Mouse (Mus musculus) heart, embryonic 11.5 days (tissue): ENCODE data around the gene Fyn. TPM values are rescaled to one million over a fixed set of nuclear protein-coding genes. Genes with fewer than 3 reads are reported as not detected.

Experiments used
- ATAC-seq: fragments of 200-750 bp; cut with Nextera tagmentation; replicated peaks from 2 replicates; pipeline ENCODE4 v1.8.0; 2017; ENCODE audit warnings: moderate library complexity; ENCODE audit not compliant: insufficient number of reproducible peaks, low FRiP score, low TSS enrichment
- H3K27ac ChIP-seq: fragments of 300-500 bp; sonication (generic); 2 replicates; pipeline ENCODE4 v1.5.1; 2014; ENCODE audit warnings: mild to moderate bottlenecking, low read depth, low read length
- H3K27me3 ChIP-seq: fragments of 300-500 bp; sonication (generic); 2 replicates; pipeline ENCODE4 v1.6.1; 2014; ENCODE audit warnings: mild to moderate bottlenecking, low read length, mixed read lengths; ENCODE audit not compliant: control insufficient read depth, insufficient read depth
- H3K36me3 ChIP-seq: fragments of 300-500 bp; sonication (generic); 2 replicates; pipeline ENCODE4 v1.6.1; 2014; ENCODE audit warnings: mild to moderate bottlenecking, low read length, moderate library complexity, mixed read lengths; ENCODE audit not compliant: control insufficient read depth, insufficient read depth
- H3K4me1 ChIP-seq: fragments of 300-500 bp; sonication (generic); 2 replicates; pipeline ENCODE4 v1.6.1; 2014; ENCODE audit warnings: low read length; ENCODE audit not compliant: control insufficient read depth, insufficient read depth
- H3K4me2 ChIP-seq: fragments of 300-500 bp; sonication (generic); 2 replicates; pipeline ENCODE4 v1.6.1; 2014; ENCODE audit warnings: mild to moderate bottlenecking, moderate library complexity
- H3K4me3 ChIP-seq: fragments of 300-500 bp; sonication (generic); 2 replicates; pipeline ENCODE4 v1.5.1; 2014; ENCODE audit warnings: low read depth, low read length
- H3K9ac ChIP-seq: fragments of 300-500 bp; sonication (generic); 2 replicates; pipeline ENCODE4 v1.6.1; 2014; ENCODE audit warnings: mild to moderate bottlenecking, low read depth, low read length, moderate library complexity
- H3K9me3 ChIP-seq: fragments of 300-500 bp; sonication (generic); replicated peaks from 2 replicates; pipeline ENCODE4 v1.6.1; 2016; ENCODE audit warnings: low read length; ENCODE audit not compliant: control insufficient read depth
- WGBS: fragments of 180-500 bp; shearing (Covaris S2); extraction: QIAGEN DNeasy Blood & Tissue Kit; methylation state at CpG from one replicate; pipeline ENCODE4 v1.1.7; 2014; ENCODE audit not compliant: insufficient replicate concordance; 5-methylcytosine and 5-hydroxymethylcytosine counted together
- polyA plus RNA-seq: library from polyadenylated mRNA; unstranded; fragments of >200 nt; fragmentation: Nextera tagmentation; extraction: Ambion mirVana; gene quantifications from 2 replicates; pipeline ENCODE4 v1.2.1, GENCODE M21; 2014

Fyn gene
- polyA plus RNA-seq, 1 experiment from 2014 or later, result 17.2 TPM

GRCm38 (mm10) chr10:39386203-39386602, 17.5 kb downstream of the Fyn start:
- H3K4me3 ChIP-seq, result no peak overlapping the region
- peaks cover 1% of the 10 kb centered on the region; the same call in 1 of the 2 replicates for H3K9me3 ChIP-seq
- H3K4me2 ChIP-seq, result 0 out of 2 replicates have a peak overlapping the region, but pooled peaks have one; percentile 7
- peaks cover 46% of the 10 kb centered on the region for H3K4me1 ChIP-seq
- H3K27me3 ChIP-seq, result no peaks in the 10 kb centered on the region
- peaks cover under 1% of the 10 kb centered on the region; the same call in 1 of the 2 replicates for H3K36me3 ChIP-seq
- 61% methylated on average over 15 of the region's 15 CpGs for WGBS
- ATAC-seq, result no peak
- peak overlapping the region; percentile 29; the same call in 1 of the 2 replicates for H3K9ac ChIP-seq
- H3K27ac ChIP-seq, result peak overlapping the region; percentile 46; the same call in 1 of the 2 replicates

DNA sequence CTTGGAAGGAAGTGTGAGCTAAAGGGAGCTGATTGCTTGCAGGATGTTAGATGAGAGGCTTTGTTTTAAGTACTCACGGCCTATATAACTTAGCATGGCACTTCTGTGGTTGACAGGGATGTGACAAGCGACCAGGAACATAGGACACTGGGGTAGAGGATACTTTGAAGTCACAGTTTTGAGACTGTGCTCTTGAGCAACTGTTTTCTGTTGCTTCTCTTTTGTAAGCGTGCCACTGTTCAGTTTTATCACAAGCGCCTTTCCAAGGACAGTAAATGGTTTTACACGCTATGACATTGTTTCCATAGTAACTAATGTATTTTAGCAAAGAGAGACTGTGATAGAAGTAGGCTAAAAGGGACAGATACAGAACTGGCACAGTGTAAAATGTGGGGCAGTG, 18.4 kb downstream of the Fyn start:
- Histone ChIP-seq H3K36me3 (peaks cover 6% of the 10 kb centered on the region; the same call in 1 of the 2 replicates), H3K27me3 (no peaks in the 10 kb centered on the region), H3K9ac (no peak overlapping the region), H3K27ac (peak overlapping the region; percentile 41; the same call in 1 of the 2 replicates), H3K4me1 (peaks cover 46% of the 10 kb centered on the region), H3K9me3 (peaks cover 6% of the 10 kb centered on the region), H3K4me2 (no peak overlapping the region), H3K4me3 (no peak overlapping the region)
- WGBS, result 57% methylated on average over 5 of the region's 5 CpGs
- ATAC-seq, result no peak

GRCm38 (mm10) chr10:39387556-39387955, 18.9 kb downstream of the Fyn start:
- no peak for ATAC-seq
- Histone ChIP-seq H3K4me3 (no peak overlapping the region), H3K9ac (no peak overlapping the region), H3K9me3 (peaks cover 6% of the 10 kb centered on the region), H3K27me3 (no peaks in the 10 kb centered on the region), H3K4me2 (no peak overlapping the region), H3K36me3 (peaks cover 6% of the 10 kb centered on the region; the same call in 1 of the 2 replicates), H3K27ac (peak overlapping the region; percentile 29; the same call in 1 of the 2 replicates), H3K4me1 (peaks cover 44% of the 10 kb centered on the region)
- WGBS, result 68% methylated on average over 11 of the region's 11 CpGs

DNA sequence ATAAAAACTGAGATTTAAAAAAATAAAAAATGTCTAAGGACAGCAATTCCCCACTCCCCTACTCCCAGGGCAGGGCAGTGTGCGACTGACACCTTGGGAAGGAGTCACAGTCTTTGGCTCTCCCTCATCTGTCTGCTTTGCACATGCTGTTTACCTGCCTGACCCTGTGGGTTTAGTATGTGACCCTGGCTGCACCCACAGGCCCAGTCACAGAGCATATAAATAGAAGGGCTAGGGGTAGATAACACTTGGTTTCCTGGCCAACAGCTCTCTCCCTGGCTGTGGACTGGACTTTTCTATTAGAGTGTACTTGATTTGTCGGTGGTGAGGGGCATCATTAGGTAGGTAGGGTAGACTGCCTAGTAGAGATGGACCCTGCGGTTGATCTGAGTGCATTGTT, 19.5 kb downstream of the Fyn start:
- Histone ChIP-seq H3K27ac (no peak overlapping the region), H3K36me3 (peaks cover 6% of the 10 kb centered on the region; the same call in 1 of the 2 replicates), H3K9me3 (peaks cover 6% of the 10 kb centered on the region), H3K4me3 (no peak overlapping the region), H3K4me2 (no peak overlapping the region), H3K4me1 (peaks cover 44% of the 10 kb centered on the region), H3K27me3 (no peaks in the 10 kb centered on the region), H3K9ac (no peak overlapping the region)
- ATAC-seq, result no peak
- 67% methylated on average over 3 of the region's 3 CpGs for WGBS

GRCm38 (mm10) chr10:39389451-39389891, 20.8 kb downstream of the Fyn start:
- Histone ChIP-seq H3K27me3 (no peaks in the 10 kb centered on the region), H3K9me3 (peaks cover 6% of the 10 kb centered on the region), H3K9ac (no peak overlapping the region), H3K36me3 (peaks cover 6% of the 10 kb centered on the region; the same call in 1 of the 2 replicates), H3K4me2 (no peak overlapping the region; the same call in 1 of the 2 replicates), H3K4me1 (peaks cover 46% of the 10 kb centered on the region), H3K27ac (peak overlapping the region; percentile 10), H3K4me3 (no peak overlapping the region)
- no peak for ATAC-seq
- 51% methylated on average over 11 of the region's 11 CpGs for WGBS

DNA sequence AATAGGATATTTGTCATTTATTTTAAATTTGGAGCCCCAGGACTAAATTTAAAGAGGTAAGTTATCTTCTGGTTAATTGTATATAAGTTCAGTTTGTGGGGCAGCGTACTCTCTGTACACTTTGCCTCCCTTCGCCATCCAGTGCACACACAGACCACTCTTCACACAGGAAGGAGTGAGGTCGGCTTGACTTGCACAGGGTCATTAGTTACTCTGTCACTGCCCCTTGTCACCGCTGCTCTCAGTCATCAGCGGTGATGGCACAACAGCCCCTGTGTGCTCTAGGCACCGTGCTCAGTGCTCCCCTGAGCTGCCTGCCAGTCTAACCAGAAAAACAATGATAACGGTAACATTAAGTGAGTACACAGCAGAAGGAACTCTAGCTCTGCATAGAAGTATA, 21.9 kb downstream of the Fyn start:
- Histone ChIP-seq H3K9ac (no peak overlapping the region), H3K4me3 (no peak overlapping the region), H3K27ac (no peak overlapping the region), H3K9me3 (peaks cover 6% of the 10 kb centered on the region), H3K4me1 (peaks cover 42% of the 10 kb centered on the region), H3K36me3 (peaks cover 6% of the 10 kb centered on the region; the same call in 1 of the 2 replicates), H3K27me3 (no peaks in the 10 kb centered on the region), H3K4me2 (no peak overlapping the region)
- 71% methylated on average over 7 of the region's 7 CpGs for WGBS
- ATAC-seq, result no peak

DNA sequence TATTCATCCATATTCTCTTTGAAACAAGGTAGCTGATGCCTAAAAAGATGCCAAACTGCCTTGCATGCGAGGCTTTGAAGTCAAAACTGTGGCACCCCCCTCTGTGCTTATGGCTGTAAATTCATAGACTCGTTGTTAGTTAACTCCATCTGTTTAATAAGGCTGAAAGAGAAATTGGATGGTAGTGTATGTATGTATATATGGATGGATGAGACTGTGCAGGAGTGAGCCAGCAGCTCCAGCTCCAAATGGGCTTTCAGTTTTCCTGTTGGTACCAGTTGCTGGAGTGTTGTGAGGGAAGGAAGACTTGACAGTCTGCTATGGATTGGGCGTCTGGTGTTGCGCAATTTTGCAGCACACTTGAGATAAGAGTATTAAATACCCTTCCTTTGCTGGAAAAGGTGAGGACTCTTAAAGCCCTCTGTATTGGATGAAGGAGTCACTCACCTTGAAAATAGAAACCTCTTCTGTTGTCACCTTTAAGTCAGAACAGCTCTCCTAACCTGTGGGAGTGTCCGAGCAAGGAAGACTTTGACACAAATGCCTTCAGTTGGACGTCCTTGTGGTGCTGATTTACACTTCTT, 24.3 kb downstream of the Fyn start:
- Histone ChIP-seq H3K27me3 (no peaks in the 10 kb centered on the region), H3K4me3 (no peak overlapping the region), H3K9ac (no peak overlapping the region), H3K36me3 (peaks cover 6% of the 10 kb centered on the region; the same call in 1 of the 2 replicates), H3K9me3 (peaks cover 6% of the 10 kb centered on the region), H3K4me1 (peaks cover 19% of the 10 kb centered on the region), H3K27ac (no peak overlapping the region), H3K4me2 (no peak overlapping the region)
- no peak for ATAC-seq
- WGBS, result 72% methylated on average over 6 of the region's 6 CpGs

- H3K9ac ChIP-seq, result no peak overlapping the region
- peaks cover 7% of the 10 kb centered on the region; the same call in 1 of the 2 replicates for H3K4me1 ChIP-seq
- H3K4me2 ChIP-seq, result no peak overlapping the region
- no peak overlapping the region for H3K4me3 ChIP-seq
- no peak for ATAC-seq
- H3K27ac ChIP-seq, result no peak overlapping the region
- 87% methylated on average over 5 of the region's 5 CpGs for whole genome bisulfite sequencing
- H3K27me3 ChIP-seq, result no peaks in the 10 kb centered on the region
- H3K9me3 ChIP-seq, result peaks cover 6% of the 10 kb centered on the region
- peaks cover 6% of the 10 kb centered on the region; the same call in 1 of the 2 replicates for H3K36me3 ChIP-seq
Observed at GRCm38 (mm10) chr10:39395544-39395943, 26.9 kb downstream of the Fyn start.

- Histone ChIP-seq H3K4me1 (no peaks in the 10 kb centered on the region), H3K27me3 (no peaks in the 10 kb centered on the region), H3K27ac (no peak overlapping the region), H3K4me2 (no peak overlapping the region), H3K4me3 (no peak overlapping the region), H3K9ac (no peak overlapping the region), H3K9me3 (no peaks in the 10 kb centered on the region), H3K36me3 (no peaks in the 10 kb centered on the region; the same call in 1 of the 2 replicates)
- 62% methylated on average over 7 of the region's 7 CpGs for WGBS
- ATAC-seq, result no peak
Observed at GRCm38 (mm10) chr10:39398924-39399323, 30.3 kb downstream of the Fyn start.
